Mouse (Mus musculus): ENCODE data around the gene Shld1.

The Shld1 gene

GRCm38 (mm10) chr2:132692320-132692719 lies 5.6 kb downstream of the Shld1 start:
- no peak for DNase-seq (ENCODE audit: low spot score in 2 of 2)

- no peak for DNase-seq (ENCODE audit: low spot score in 2 of 2)
Observed at GRCm38 (mm10) chr2:132693980-132694379, 7.2 kb downstream of the Shld1 start.

GRCm38 (mm10) chr2:132695358-132696093 lies 8.8 kb downstream of the Shld1 start:
- no peak for DNase-seq (ENCODE audit: low spot score in 2 of 2)

GRCm38 (mm10) chr2:132696519-132696918 lies 9.8 kb downstream of the Shld1 start:
- no peak for DNase-seq (ENCODE audit: low spot score in 2 of 2)

- DNase-seq (ENCODE audit: low spot score in 2 of 2) = no peak
Observed at GRCm38 (mm10) chr2:132697256-132697655, 10.5 kb downstream of the Shld1 start.

- DNase-seq (ENCODE audit: low spot score in 2 of 2) = no peak
Observed at GRCm38 (mm10) chr2:132697695-132698094, 11.0 kb downstream of the Shld1 start.

GRCm38 (mm10) chr2:132698420-132698819 lies 11.7 kb downstream of the Shld1 start:
- no peak for DNase-seq (ENCODE audit: low spot score in 2 of 2)

GRCm38 (mm10) chr2:132700921-132701320 lies 14.2 kb downstream of the Shld1 start:
- DNase-seq (ENCODE audit: low spot score in 2 of 2) = no peak

- peak in 1 of 2 experiments; percentile 66 for DNase-seq (ENCODE audit: low spot score in 2 of 2)
Observed at GRCm38 (mm10) chr2:132701451-132701886, 14.7 kb downstream of the Shld1 start.

GRCm38 (mm10) chr2:132705251-132705992 lies 18.7 kb downstream of the Shld1 start:
- DNase-seq (ENCODE audit: low spot score in 2 of 2) = no peak

- no peak for DNase-seq (ENCODE audit: low spot score in 2 of 2)
Observed at GRCm38 (mm10) chr2:132706309-132706708, 19.6 kb downstream of the Shld1 start.

GRCm38 (mm10) chr2:132710488-132710887 lies 23.8 kb downstream of the Shld1 start:
- DNase-seq (ENCODE audit: low spot score in 2 of 2) = no peak

GRCm38 (mm10) chr2:132712061-132712460 lies 25.3 kb downstream of the Shld1 start:
- DNase-seq (ENCODE audit: low spot score in 2 of 2) = no peak

- no peak for DNase-seq (ENCODE audit: low spot score in 2 of 2)
Observed at GRCm38 (mm10) chr2:132714522-132714921, 27.8 kb downstream of the Shld1 start.

GRCm38 (mm10) chr2:132714946-132715345 lies 28.2 kb downstream of the Shld1 start:
- DNase-seq (ENCODE audit: low spot score in 2 of 2) = no peak

GRCm38 (mm10) chr2:132715421-132716070 lies 28.8 kb downstream of the Shld1 start:
- DNase-seq (ENCODE audit: low spot score in 2 of 2) = no peak

GRCm38 (mm10) chr2:132716154-132716553 lies 29.4 kb downstream of the Shld1 start:
- DNase-seq (ENCODE audit: low spot score in 2 of 2) = peak in 1 of 2 experiments; percentile 34

- DNase-seq (ENCODE audit: low spot score in 2 of 2) = no peak
Observed at GRCm38 (mm10) chr2:132716901-132717536, 30.3 kb downstream of the Shld1 start.

- DNase-seq (ENCODE audit: low spot score in 2 of 2) = no peak
Observed at GRCm38 (mm10) chr2:132717537-132717912, 30.8 kb downstream of the Shld1 start.

- no peak for DNase-seq (ENCODE audit: low spot score in 2 of 2)
Observed at GRCm38 (mm10) chr2:132720921-132721566, 34.3 kb downstream of the Shld1 start.

GRCm38 (mm10) chr2:132721844-132722243 lies 35.1 kb downstream of the Shld1 start:
- DNase-seq (ENCODE audit: low spot score in 2 of 2) = no peak
